Mouse (Mus musculus) lung, embryonic 16.5 days (tissue): ENCODE data around the gene 4930579F01Rik. TPM values are rescaled to one million over a fixed set of nuclear protein-coding genes. Genes with fewer than 3 reads are reported as not detected.
A peak's percentile ranks its signal among the peaks of the same experiment; 100 is the strongest.

Experiments used
- ATAC-seq: fragments of 200-750 bp; cut with Nextera tagmentation; 2 replicates; pipeline ENCODE4 v1.8.0; 2017; ENCODE audit warnings: low read depth, mild to moderate bottlenecking, moderate library complexity
- H3K27ac ChIP-seq: fragments of 300-500 bp; sonication (generic); 2 replicates; pipeline ENCODE4 v1.5.1; 2014; ENCODE audit warnings: mild to moderate bottlenecking, control low read depth, low read length
- H3K27me3 ChIP-seq: fragments of 300-500 bp; sonication (generic); 2 replicates; pipeline ENCODE4 v1.6.1; 2014; ENCODE audit warnings: low read depth, low read length, mixed read lengths; ENCODE audit not compliant: control insufficient read depth, insufficient read depth
- H3K36me3 ChIP-seq: fragments of 300-500 bp; sonication (generic); 2 replicates; pipeline ENCODE4 v1.6.1; 2014; ENCODE audit warnings: low read length; ENCODE audit not compliant: control insufficient read depth, insufficient read depth
- H3K4me1 ChIP-seq: fragments of 300-500 bp; sonication (generic); replicated peaks from 2 replicates; pipeline ENCODE4 v1.6.1; 2014; ENCODE audit warnings: low read length, mixed read lengths; ENCODE audit not compliant: control insufficient read depth, insufficient read depth
- H3K4me2 ChIP-seq: fragments of 300-500 bp; sonication (generic); 2 replicates; pipeline ENCODE4 v1.6.1; 2014; ENCODE audit warnings: low read depth, low read length, control low read depth
- H3K4me3 ChIP-seq: fragments of 300-500 bp; sonication (generic); 2 replicates; pipeline ENCODE4 v1.5.1; 2014; ENCODE audit warnings: mild to moderate bottlenecking, low read length, control low read depth
- H3K9ac ChIP-seq: fragments of 300-500 bp; sonication (generic); 2 replicates; pipeline ENCODE4 v1.6.1; 2014; ENCODE audit warnings: low read length, control low read depth
- H3K9me3 ChIP-seq: fragments of 300-500 bp; sonication (generic); 2 replicates; pipeline ENCODE4 v1.6.1; 2016; ENCODE audit warnings: low read length; ENCODE audit not compliant: control insufficient read depth
- WGBS: fragments of 180-500 bp; shearing (Covaris S2); extraction: QIAGEN DNeasy Blood & Tissue Kit; methylation state at CpG from one replicate; pipeline ENCODE4 v1.1.7; 2014; 5-methylcytosine and 5-hydroxymethylcytosine counted together
- polyA plus RNA-seq: library from polyadenylated mRNA; unstranded; fragments of >200 nt; fragmentation: Nextera tagmentation; extraction: Ambion mirVana; gene quantifications from 2 replicates; pipeline ENCODE4 v1.2.1, GENCODE M21; 2015

Gene 4930579F01Rik
- polyA plus RNA-seq, 1 experiment from 2014 or later = 0.15 TPM

GRCm38 (mm10) chr3:138129110-138129509 is 64.5 kb downstream of the 4930579F01Rik start:
- no peak overlapping the region for H3K27ac ChIP-seq
- 74% methylated on average over 6 of the region's 6 CpGs for WGBS
- no peak overlapping the region for H3K4me2 ChIP-seq
- no peaks in the 10 kb centered on the region for H3K4me1 ChIP-seq
- H3K9me3 ChIP-seq = no peaks in the 10 kb centered on the region
- no peak overlapping the region for H3K4me3 ChIP-seq
- H3K27me3 ChIP-seq = no peaks in the 10 kb centered on the region
- no peak overlapping the region for H3K9ac ChIP-seq
- H3K36me3 ChIP-seq = no peaks in the 10 kb centered on the region
- ATAC-seq = no peak

GRCm38 (mm10) chr3:138123842-138124241 is 69.8 kb downstream of the 4930579F01Rik start:
- Histone ChIP-seq H3K4me1 (no peaks in the 10 kb centered on the region), H3K36me3 (no peaks in the 10 kb centered on the region), H3K27ac (no peak overlapping the region), H3K4me2 (no peak overlapping the region), H3K9me3 (no peaks in the 10 kb centered on the region), H3K27me3 (no peaks in the 10 kb centered on the region), H3K9ac (no peak overlapping the region), H3K4me3 (no peak overlapping the region)
- no peak for ATAC-seq
- WGBS = 69% methylated on average over 10 of the region's 10 CpGs

GRCm38 (mm10) chr3:138121461-138121860 is 72.2 kb downstream of the 4930579F01Rik start:
- ATAC-seq = no peak
- Histone ChIP-seq H3K4me2 (no peak overlapping the region), H3K9ac (no peak overlapping the region), H3K36me3 (no peaks in the 10 kb centered on the region), H3K9me3 (no peaks in the 10 kb centered on the region), H3K4me3 (no peak overlapping the region), H3K4me1 (no peaks in the 10 kb centered on the region), H3K27ac (no peak overlapping the region), H3K27me3 (no peaks in the 10 kb centered on the region)
- 92% methylated on average over 2 of the region's 2 CpGs for WGBS

- no peak overlapping the region for H3K9ac ChIP-seq
- H3K4me1 ChIP-seq = no peaks in the 10 kb centered on the region
- peak; percentile 57; the same call in 1 of the 2 replicates for ATAC-seq
- H3K4me3 ChIP-seq = no peak overlapping the region
- no peaks in the 10 kb centered on the region for H3K27me3 ChIP-seq
- WGBS = 77% methylated on average over 16 of the region's 16 CpGs
- H3K36me3 ChIP-seq = no peaks in the 10 kb centered on the region
- H3K27ac ChIP-seq = no peak overlapping the region
- no peak overlapping the region for H3K4me2 ChIP-seq
- no peaks in the 10 kb centered on the region for H3K9me3 ChIP-seq
Measured at GRCm38 (mm10) chr3:138119444-138120105, 74.0 kb downstream of the 4930579F01Rik start.

GRCm38 (mm10) chr3:138118831-138119230 is 74.8 kb downstream of the 4930579F01Rik start:
- H3K4me3 ChIP-seq = no peak overlapping the region
- no peak overlapping the region for H3K4me2 ChIP-seq
- peak; percentile 17; the same call in 1 of the 2 replicates for ATAC-seq
- H3K36me3 ChIP-seq = no peaks in the 10 kb centered on the region
- H3K27ac ChIP-seq = no peak overlapping the region
- H3K4me1 ChIP-seq = no peaks in the 10 kb centered on the region
- WGBS = 55% methylated on average over 14 of the region's 14 CpGs
- no peaks in the 10 kb centered on the region for H3K27me3 ChIP-seq
- H3K9me3 ChIP-seq = no peaks in the 10 kb centered on the region
- H3K9ac ChIP-seq = no peak overlapping the region

- Histone ChIP-seq H3K27ac (no peak overlapping the region), H3K4me1 (no peaks in the 10 kb centered on the region), H3K4me2 (no peak overlapping the region), H3K4me3 (no peak overlapping the region), H3K36me3 (no peaks in the 10 kb centered on the region), H3K9me3 (no peaks in the 10 kb centered on the region), H3K9ac (no peak overlapping the region), H3K27me3 (no peaks in the 10 kb centered on the region)
- ATAC-seq = no peak
- 58% methylated on average over 6 of the region's 6 CpGs for WGBS
Measured at GRCm38 (mm10) chr3:138118392-138118791, 75.2 kb downstream of the 4930579F01Rik start.

GRCm38 (mm10) chr3:138116871-138117270 is 76.8 kb downstream of the 4930579F01Rik start:
- Histone ChIP-seq H3K4me1 (no peaks in the 10 kb centered on the region), H3K9me3 (no peaks in the 10 kb centered on the region), H3K27ac (no peak overlapping the region), H3K36me3 (no peaks in the 10 kb centered on the region), H3K9ac (no peak overlapping the region), H3K4me2 (no peak overlapping the region), H3K4me3 (no peak overlapping the region), H3K27me3 (no peaks in the 10 kb centered on the region)
- no peak for ATAC-seq
- WGBS = 81% methylated on average over 4 of the region's 4 CpGs

- H3K9ac ChIP-seq = no peak overlapping the region
- no peaks in the 10 kb centered on the region for H3K27me3 ChIP-seq
- H3K4me3 ChIP-seq = no peak overlapping the region
- no peaks in the 10 kb centered on the region for H3K4me1 ChIP-seq
- no peaks in the 10 kb centered on the region for H3K36me3 ChIP-seq
- no peak for ATAC-seq
- no peak overlapping the region for H3K4me2 ChIP-seq
- WGBS = 77% methylated on average over 17 of the region's 17 CpGs
- no peaks in the 10 kb centered on the region for H3K9me3 ChIP-seq
- no peak overlapping the region for H3K27ac ChIP-seq
Measured at GRCm38 (mm10) chr3:138114106-138114505, 79.5 kb downstream of the 4930579F01Rik start.
